Mouse (Mus musculus): ENCODE data around the gene Spop.

Spop gene

GRCm38 (mm10) chr11:95420880-95421435, 7.1 kb downstream of the Spop start:
- DNase-seq (ENCODE audit: low read depth), result no peak

DNA sequence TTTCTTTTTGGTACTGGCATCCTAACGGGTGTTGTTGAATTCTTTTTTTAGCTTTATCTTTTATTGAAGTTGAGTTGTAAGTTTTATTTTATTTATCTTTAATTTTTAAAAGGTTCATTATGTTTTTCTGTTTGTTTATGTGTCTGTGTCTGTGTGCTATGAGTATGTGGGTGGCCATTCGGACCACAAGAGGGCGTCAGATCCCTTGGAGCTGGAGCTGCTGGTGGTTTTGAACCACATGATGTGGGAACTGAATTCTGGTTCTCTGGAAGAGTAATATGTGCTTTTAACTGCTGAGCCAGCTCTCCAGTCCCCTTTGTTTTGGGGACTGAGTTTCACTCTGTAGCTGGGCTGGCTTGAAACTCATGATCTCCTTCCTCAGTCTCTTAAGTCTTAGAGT, 9.6 kb downstream of the Spop start:
- DNase-seq (ENCODE audit: low read depth), result peak; percentile 21

- DNase-seq (ENCODE audit: low read depth), result no peak
Measured at GRCm38 (mm10) chr11:95431344-95431743, 17.5 kb downstream of the Spop start.

DNA sequence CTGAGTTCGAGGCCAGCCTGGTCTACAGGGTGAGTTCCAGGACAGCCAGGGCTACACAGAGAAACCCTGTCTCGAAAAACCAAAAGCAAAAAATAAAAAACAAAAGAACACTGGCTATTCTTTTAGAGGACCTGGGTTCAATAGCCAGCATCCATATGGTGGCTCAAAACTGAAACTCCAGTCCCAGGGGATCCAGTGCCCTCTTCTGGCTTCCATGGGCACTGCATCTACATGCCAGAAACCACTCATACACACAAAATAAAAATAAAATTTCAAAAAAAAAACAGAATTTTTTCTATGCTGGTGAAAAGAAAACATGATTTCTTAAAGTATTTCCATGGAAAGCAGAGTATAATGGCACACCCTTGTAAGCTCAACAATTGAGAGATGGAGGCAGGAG, 18.3 kb downstream of the Spop start:
- peak; percentile 57 for DNase-seq (ENCODE audit: low read depth)

- no peak for DNase-seq (ENCODE audit: low read depth)
Measured at GRCm38 (mm10) chr11:95445371-95445770, 31.5 kb downstream of the Spop start.

GRCm38 (mm10) chr11:95446580-95447305, 32.9 kb downstream of the Spop start:
- no peak for DNase-seq (ENCODE audit: low read depth)

GRCm38 (mm10) chr11:95448346-95448745, 34.5 kb downstream of the Spop start:
- DNase-seq (ENCODE audit: low read depth), result no peak

DNA sequence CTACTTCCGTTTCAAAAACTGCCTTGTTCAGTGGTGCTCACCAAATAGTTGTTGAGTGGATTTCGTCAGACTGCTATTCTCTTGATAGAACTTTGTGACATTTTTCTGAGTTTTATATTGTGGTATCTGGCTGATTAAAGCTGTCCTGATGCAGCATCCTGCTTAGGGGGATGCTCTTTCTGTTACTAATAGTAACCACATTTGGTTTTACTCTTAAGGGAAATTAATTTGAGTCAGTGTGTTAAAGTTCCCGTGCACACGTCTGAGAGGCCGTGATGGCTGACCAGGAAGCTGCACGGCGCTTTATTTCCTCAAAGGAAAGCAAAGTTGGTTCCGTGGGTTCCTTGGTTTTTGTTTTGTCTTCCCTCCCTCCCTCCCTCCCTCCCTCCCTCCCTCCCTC, 41.5 kb downstream of the Spop start:
- no peak for DNase-seq (ENCODE audit: low read depth)

- DNase-seq (ENCODE audit: low read depth), result no peak
Measured at GRCm38 (mm10) chr11:95460872-95461271, 47.0 kb downstream of the Spop start.

DNA sequence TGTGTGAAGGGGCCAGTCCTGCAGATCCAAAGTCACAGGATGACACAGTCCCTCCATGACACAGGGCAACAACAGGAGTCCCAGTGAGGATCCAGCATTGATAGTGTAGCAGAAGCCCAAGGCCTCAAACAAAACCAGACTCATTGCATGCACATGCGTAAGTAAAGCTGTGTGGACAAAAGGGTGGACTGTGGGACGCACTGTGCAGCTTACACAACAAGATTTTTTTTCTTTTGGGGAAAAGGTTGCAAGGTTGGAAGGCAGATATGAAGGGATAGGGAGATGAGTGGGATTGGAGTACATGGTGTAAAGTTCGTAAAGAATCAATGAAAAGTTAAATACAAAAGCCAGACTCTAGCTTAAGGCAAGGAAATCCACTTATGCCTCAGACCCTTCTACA, 48.3 kb downstream of the Spop start:
- DNase-seq (ENCODE audit: low read depth), result no peak

DNA sequence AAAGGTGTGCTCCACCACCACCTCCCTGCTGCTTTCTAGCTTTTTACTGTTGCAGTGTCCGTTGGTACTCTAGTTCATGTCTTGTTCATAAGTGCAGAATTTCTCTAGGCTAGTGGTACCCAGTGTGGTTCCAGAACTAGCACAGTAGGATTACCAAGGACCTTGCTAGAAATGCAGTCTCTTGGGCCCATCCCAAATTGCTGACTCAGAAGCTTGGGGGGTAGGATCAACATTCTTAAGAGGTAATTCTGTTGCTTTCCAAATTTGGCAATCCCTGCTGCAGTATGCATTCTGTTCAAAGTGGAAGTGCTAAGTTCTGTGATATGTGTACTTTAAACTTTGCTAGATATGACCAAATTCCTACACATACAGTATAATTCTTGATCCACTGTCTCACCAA, 53.9 kb downstream of the Spop start:
- DNase-seq (ENCODE audit: low read depth), result no peak

GRCm38 (mm10) chr11:95472942-95473341, 59.1 kb downstream of the Spop start:
- no peak for DNase-seq (ENCODE audit: low read depth)

GRCm38 (mm10) chr11:95473456-95473855, 59.6 kb downstream of the Spop start:
- DNase-seq (ENCODE audit: low read depth), result no peak

DNA sequence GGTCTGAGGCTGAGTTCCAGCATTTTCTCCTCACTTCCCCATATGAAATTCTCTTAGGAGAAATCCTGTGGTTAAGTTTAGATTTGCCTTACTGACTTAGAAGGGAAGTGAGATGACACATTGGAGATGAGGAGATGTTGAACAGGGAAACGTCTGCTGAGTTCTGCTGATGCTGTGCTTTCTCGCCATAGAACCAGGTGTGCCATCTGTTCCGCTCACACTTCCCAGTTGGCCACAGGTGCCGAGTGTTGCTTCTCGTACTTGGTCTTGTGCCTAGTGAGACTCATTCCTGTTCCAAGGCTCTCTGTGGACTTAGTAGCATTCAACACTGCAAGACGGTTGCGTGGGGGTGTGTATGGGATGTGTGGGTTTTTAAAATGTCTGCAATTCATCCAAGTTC, 62.4 kb downstream of the Spop start:
- DNase-seq (ENCODE audit: low read depth), result no peak

- DNase-seq (ENCODE audit: low read depth), result peak; percentile 11
Measured at GRCm38 (mm10) chr11:95479458-95479857, 65.6 kb downstream of the Spop start.

DNA sequence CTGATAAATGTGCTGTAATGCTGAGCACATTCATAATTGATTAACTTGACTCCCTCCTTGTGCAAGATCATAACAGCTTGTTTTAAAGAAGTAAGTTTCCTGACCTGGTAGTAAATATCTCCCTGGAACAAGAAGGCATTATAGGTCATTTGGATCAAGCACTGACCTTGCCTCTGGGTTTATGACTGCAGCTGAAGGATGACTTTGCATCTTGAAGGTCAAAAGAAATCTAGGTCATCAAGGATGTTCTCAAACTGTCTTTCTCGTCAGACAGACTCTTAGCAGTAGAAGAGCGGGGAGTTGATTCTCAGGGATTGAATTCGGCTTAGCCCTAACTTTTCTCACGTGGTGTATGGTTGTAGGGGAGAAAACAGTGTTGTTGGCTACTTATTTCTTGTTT, 66.8 kb downstream of the Spop start:
- DNase-seq (ENCODE audit: low read depth), result no peak

DNA sequence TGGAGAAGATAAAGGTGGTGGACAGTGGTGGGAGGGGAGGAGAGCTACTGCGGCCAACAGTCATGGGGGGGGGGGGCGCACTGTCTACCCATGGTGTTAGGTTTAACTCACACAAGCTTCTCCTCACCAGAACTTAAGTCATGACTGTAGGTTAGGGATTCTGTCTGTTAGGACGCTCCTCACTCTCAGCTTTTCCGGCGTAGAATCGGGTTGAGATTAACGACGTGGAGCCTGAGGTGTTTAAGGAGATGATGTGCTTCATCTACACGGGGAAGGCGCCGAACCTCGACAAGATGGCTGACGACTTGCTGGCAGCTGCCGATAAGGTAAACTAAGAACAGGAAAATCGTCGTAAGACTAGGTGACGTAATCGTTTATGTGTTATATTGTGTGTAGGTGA, 71.8 kb downstream of the Spop start:
- no peak for DNase-seq (ENCODE audit: low read depth)

GRCm38 (mm10) chr11:95487237-95487636, 73.4 kb downstream of the Spop start:
- DNase-seq (ENCODE audit: low read depth), result no peak

DNA sequence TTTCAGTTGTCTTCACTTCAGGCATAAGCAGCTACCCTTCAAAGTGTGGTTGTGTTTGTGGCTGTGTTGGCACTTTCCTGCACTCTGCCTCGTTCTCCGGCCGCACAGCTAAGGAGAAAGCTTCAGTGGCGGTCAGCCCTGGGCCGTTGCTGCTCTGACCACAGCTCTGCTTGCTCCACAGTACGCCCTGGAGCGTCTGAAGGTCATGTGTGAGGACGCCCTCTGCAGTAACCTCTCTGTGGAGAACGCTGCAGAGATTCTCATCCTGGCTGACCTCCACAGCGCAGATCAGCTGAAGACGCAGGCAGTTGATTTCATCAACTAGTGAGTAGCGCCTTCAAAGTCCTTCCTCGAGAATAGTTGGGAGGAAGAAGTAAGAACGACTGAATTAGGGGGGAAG, 76.2 kb downstream of the Spop start:
- no peak for DNase-seq (ENCODE audit: low read depth)

- no peak for DNase-seq (ENCODE audit: low read depth)
Measured at GRCm38 (mm10) chr11:95492256-95492655, 78.4 kb downstream of the Spop start.

DNA sequence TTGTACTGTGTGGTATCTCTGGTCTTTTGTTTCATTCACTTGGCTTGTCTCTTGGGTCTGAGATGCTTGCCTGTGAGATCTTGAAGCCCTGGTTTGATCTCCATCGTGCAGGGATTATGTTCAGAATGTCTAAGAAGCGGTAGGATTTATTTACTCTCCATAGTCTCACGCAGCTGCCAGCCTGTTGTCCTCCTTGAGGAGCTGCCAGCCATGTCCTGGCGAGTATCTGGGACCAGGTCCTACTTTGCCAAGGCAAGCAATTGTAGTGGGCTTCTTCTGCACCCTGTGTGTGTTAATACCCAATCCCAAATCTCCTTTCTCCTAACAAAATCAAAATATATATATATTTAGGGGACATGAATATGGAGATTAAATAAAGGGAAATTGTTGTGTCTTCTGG, 79.1 kb downstream of the Spop start:
- DNase-seq (ENCODE audit: low read depth), result no peak

DNA sequence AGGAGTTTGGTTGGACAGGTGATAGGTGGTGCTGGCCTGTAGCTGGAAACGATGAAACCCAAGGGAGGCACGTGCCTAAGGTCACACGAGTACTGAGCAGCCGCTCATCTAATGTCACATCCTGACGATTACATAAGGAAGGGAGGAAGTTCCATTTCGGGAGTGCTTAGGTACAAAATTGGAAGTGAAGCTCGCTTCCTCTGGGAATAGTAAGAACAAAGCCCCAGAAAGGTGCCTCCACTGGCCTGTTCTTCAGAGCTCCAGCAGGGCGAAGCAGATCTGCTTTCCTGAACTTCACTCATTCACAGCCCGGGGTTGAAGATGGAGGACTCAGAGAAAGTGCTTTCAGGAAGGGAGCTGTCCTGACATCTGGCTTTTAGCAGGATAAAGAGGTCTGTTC, 80.1 kb downstream of the Spop start:
- DNase-seq (ENCODE audit: low read depth), result no peak

GRCm38 (mm10) chr11:95494374-95494773, 80.5 kb downstream of the Spop start:
- no peak for DNase-seq (ENCODE audit: low read depth)

DNA sequence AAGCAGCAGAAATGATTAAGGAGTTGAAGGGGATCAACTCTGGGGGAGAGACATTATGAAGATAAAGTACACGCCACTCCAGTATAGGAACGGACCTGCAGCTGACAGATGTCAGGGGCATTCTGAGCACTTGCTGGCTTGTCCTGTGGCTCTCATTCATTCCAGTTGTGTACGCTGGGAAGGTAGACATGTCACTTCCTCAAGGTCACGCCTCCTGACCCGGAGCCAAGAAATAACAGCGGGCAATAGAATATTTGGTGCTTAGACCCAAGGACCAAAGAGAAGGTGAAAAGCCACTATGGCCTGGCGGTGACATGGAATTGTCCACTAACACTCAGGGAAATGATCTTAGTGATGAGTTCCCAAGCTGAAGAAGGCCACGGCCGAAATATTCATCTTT, 82.0 kb downstream of the Spop start:
- DNase-seq (ENCODE audit: low read depth), result no peak
